Mouse (Mus musculus) intestine, embryonic 14.5 days (tissue): ENCODE results near the gene Gemin2. TPM values are rescaled to one million over a fixed set of nuclear protein-coding genes. Genes with fewer than 3 reads are reported as not detected.
"Not testable (repeated sequence)": the region's sequence is repeated elsewhere in the genome, so short reads cannot be mapped to it uniquely, and the experiment has no call there.

Experiments
- ATAC-seq: fragments of 200-750 bp; cut with Nextera tagmentation; replicated peaks from 2 replicates; pipeline ENCODE4 v1.8.0; 2017; ENCODE audit warnings: low read depth, moderate number of reproducible peaks, moderate TSS enrichment, moderate library complexity; ENCODE audit not compliant: low FRiP score, low TSS enrichment
- DNase-seq: peaks from one replicate; pipeline ENCODE4 v3.0.0-alpha.2; 2018; ENCODE audit warnings: low spot score
- H3K27ac ChIP-seq: fragments of 300-500 bp; sonication (generic); 2 replicates; pipeline ENCODE4 v1.5.1; 2014; ENCODE audit warnings: low read depth, mild to moderate bottlenecking, control low read depth
- H3K27me3 ChIP-seq: fragments of 300-500 bp; sonication (generic); replicated peaks from 2 replicates; pipeline ENCODE4 v1.6.1; 2014; ENCODE audit warnings: low read length, control low read depth; ENCODE audit not compliant: control insufficient read depth, insufficient read depth
- H3K36me3 ChIP-seq: fragments of 300-500 bp; sonication (generic); 2 replicates; pipeline ENCODE4 v1.6.1; 2014; ENCODE audit warnings: low read length, control low read depth; ENCODE audit not compliant: control insufficient read depth, insufficient read depth
- H3K4me1 ChIP-seq: fragments of 300-500 bp; sonication (generic); replicated peaks from 2 replicates; pipeline ENCODE4 v1.6.1; 2014; ENCODE audit warnings: low read length, control low read depth, mixed read lengths; ENCODE audit not compliant: control insufficient read depth, insufficient read depth
- H3K4me2 ChIP-seq: fragments of 300-500 bp; sonication (generic); 2 replicates; pipeline ENCODE4 v1.6.1; 2014; ENCODE audit warnings: low read length
- H3K4me3 ChIP-seq: fragments of 300-500 bp; sonication (generic); 2 replicates; pipeline ENCODE4 v1.5.1; 2014; ENCODE audit warnings: low read depth, low read length, control low read depth, mixed read lengths
- H3K9ac ChIP-seq: fragments of 300-500 bp; sonication (generic); 2 replicates; pipeline ENCODE4 v1.6.1; 2014; ENCODE audit warnings: mild to moderate bottlenecking, low read length
- H3K9me3 ChIP-seq: fragments of 300-500 bp; sonication (generic); 2 replicates; pipeline ENCODE4 v1.6.1; 2016; ENCODE audit warnings: low read length, control low read depth; ENCODE audit not compliant: control insufficient read depth
- WGBS: fragments of 180-500 bp; shearing (Covaris S2); extraction: QIAGEN DNeasy Blood & Tissue Kit; methylation state at CpG from one replicate; pipeline ENCODE4 v1.1.7; 2014; 5-methylcytosine and 5-hydroxymethylcytosine counted together
- polyA plus RNA-seq: library from polyadenylated mRNA; unstranded; fragments of >200 nt; fragmentation: Nextera tagmentation; extraction: Ambion mirVana; gene quantifications from 2 replicates; pipeline ENCODE4 v1.2.1, GENCODE M21; 2014

Gemin2 gene
- polyA plus RNA-seq, 1 experiment from 2014 or later, result 18.7 TPM

DNA sequence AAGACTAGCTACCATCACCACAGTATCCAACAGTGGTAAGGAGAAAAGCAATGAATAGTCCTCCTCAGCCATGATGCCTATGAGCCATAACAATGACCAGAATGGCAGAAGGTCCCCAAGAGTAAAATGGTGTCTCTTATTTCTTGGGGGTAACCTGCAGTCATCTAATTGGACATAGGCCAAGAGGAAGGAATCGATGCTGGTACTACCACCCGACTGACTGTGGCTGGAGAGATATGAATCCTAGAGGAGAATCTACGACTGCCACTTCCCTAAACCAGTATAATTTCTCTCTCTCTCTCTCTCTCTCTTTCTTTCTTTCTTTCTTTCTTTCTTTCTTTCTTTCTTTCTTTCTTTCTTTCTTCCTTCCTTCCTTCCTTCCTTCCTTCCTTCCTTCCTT, 39.3 kb downstream of the Gemin2 start:
- Histone ChIP-seq H3K4me2 (no peak overlapping the region), H3K9ac (no peak overlapping the region), H3K4me3 (no peak overlapping the region), H3K27me3 (no peaks in the 10 kb centered on the region), H3K4me1 (no peaks in the 10 kb centered on the region), H3K27ac (no peak overlapping the region), H3K9me3 (no peaks in the 10 kb centered on the region), H3K36me3 (peaks cover 53% of the 10 kb centered on the region)
- DNase-seq, result no peak
- WGBS, result 94% methylated on average over 3 of the region's 3 CpGs
- ATAC-seq, result no peak

DNA sequence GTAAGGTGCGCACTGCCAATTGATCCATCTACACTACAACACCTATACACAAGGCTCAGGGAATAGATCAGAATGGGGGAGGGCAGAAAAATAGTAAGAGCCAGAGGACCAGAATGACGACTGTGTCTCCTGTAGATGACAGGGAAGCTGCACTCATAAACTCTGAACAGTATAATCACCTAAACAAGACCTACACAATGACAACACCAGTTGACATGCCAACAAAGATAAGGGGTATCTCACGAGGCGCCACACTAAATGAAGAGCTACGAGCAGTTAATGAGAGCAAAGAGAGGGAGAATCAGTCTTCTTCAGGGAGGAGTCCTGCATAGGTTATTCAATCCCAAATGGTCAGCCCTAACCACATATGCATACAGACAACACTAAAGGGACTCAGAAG, 40.0 kb downstream of the Gemin2 start:
- Histone ChIP-seq H3K36me3 (peaks cover 49% of the 10 kb centered on the region), H3K4me1 (no peaks in the 10 kb centered on the region), H3K9me3 (no peaks in the 10 kb centered on the region), H3K4me3 (no peak overlapping the region), H3K4me2 (no peak overlapping the region), H3K9ac (no peak overlapping the region), H3K27me3 (no peaks in the 10 kb centered on the region), H3K27ac (no peak overlapping the region)
- WGBS, result 90% methylated on average over 5 of the region's 5 CpGs
- DNase-seq, result no peak
- no peak for ATAC-seq

DNA sequence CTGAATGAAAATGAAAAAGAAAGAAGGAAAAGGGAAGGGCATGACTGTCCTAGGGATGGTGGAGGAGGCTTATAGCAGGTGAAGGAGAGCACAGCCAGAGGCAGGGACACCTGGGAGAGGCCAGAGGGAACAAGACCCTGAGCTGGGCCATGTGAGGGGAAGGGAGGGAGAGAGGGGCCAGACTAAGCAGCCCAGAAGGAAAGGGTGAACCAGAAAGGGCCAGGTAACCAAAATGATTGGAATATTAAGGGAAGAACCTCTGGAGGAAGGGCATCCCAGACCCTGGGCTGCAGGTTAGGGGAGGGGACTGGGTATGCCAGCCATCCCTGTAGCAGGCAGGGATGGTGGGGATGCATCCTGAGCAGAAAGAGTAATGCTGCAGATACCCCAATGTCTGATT, 40.8 kb downstream of the Gemin2 start:
- Histone ChIP-seq H3K9ac (no peak overlapping the region), H3K9me3 (no peaks in the 10 kb centered on the region), H3K4me2 (no peak overlapping the region), H3K36me3 (peaks cover 41% of the 10 kb centered on the region), H3K27me3 (no peaks in the 10 kb centered on the region), H3K27ac (no peak overlapping the region), H3K4me3 (no peak overlapping the region), H3K4me1 (peaks cover 3% of the 10 kb centered on the region; the same call in 1 of the 2 replicates)
- no peak for DNase-seq
- ATAC-seq, result no peak

DNA sequence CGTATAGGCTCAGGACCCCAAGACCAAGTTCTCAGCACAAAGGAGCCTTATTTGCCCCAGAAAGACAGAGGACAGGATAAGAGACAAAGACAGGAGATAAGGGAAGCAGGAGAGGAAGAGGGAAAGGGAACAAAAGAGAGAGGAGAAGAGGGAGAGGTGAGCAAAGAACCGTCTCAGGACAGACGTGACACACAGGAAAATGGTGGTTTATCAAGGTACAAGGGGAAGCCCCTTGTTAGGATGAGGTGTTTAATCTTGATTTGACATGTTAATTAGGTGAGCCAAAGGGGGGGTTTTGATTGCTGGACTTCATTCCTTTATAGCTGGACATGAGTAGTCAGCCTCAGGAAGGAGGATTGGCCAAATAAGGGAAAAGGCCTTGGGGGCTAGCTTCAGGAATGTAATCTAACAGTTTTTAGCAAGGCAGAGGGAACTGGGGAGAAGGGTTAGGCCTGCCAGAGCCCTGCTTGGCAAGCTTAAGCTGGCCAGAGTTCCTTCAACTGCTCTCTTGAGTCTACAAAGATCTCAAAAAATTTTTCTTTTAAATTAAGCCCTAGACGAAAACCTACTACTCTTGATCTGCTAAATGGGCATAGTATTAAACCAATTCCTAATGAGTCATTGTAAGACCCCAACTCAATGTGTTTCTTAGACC, 42.1 kb downstream of the Gemin2 start:
- peaks cover 8% of the 10 kb centered on the region; the same call in 1 of the 2 replicates for H3K4me1 ChIP-seq
- no peak overlapping the region for H3K9ac ChIP-seq
- DNase-seq (no peak), ATAC-seq (no peak)
- H3K27ac ChIP-seq, result no peak overlapping the region
- peaks cover 28% of the 10 kb centered on the region for H3K36me3 ChIP-seq
- WGBS, result 83% methylated on average over 4 of the region's 4 CpGs
- no peaks in the 10 kb centered on the region for H3K9me3 ChIP-seq
- H3K4me3 ChIP-seq, result no peak overlapping the region
- no peak overlapping the region for H3K4me2 ChIP-seq
- no peaks in the 10 kb centered on the region for H3K27me3 ChIP-seq

DNA sequence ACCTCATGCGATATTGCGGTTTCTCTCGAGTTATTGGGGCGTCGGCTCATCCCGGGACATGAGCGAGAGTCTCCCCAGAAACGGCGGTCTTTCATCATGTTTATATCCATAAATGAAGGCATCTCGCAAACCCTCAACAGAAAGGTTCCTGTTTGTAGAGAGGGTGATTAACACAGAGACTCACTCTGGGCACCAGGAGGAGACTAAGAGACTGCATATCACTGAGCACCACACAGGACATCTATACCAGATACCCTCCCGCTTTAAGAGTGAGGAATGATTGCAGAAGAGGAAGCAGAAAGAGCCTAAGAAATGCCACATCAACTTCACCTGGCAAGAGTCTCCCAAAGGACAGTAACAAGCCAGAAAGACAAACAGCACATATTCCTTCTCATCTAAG, 43.0 kb downstream of the Gemin2 start:
- 96% methylated on average over 11 of the region's 11 CpGs for WGBS
- Histone ChIP-seq H3K4me2 (no peak overlapping the region), H3K9ac (no peak overlapping the region), H3K27me3 (no peaks in the 10 kb centered on the region), H3K36me3 (peaks cover 26% of the 10 kb centered on the region), H3K4me1 (peaks cover 11% of the 10 kb centered on the region; the same call in 1 of the 2 replicates), H3K9me3 (no peaks in the 10 kb centered on the region), H3K27ac (no peak overlapping the region), H3K4me3 (no peak overlapping the region)
- ATAC-seq (no peak), DNase-seq (no peak)

DNA sequence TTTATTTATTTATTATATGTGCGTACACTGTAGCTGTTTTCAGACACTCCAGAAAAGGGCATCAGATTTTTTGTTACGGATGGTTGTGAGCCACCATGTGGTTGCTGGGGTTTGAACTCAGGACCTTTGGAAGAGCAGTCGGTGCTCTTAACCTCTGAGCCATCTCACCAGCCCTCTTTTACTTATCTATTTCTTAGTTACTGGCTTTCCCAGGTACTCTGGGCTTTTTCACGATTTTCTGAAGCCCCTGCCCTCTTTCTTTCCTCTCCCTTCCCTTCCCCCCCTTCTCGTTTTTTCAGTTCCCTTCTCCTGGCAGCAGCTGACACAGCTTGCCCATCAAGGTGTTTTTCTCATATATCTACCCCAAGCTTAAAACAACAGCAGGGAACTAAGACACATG, 45.0 kb downstream of the Gemin2 start:
- peaks cover 17% of the 10 kb centered on the region; the same call in 1 of the 2 replicates for H3K36me3 ChIP-seq
- not testable (repeated sequence) for H3K4me3 ChIP-seq, H3K9ac ChIP-seq, H3K4me2 ChIP-seq, H3K27ac ChIP-seq, DNase-seq, H3K9me3 ChIP-seq, H3K27me3 ChIP-seq, ATAC-seq
- 83% methylated on average over 5 of the region's 5 CpGs for WGBS
- peaks cover 11% of the 10 kb centered on the region; the same call in 1 of the 2 replicates for H3K4me1 ChIP-seq

DNA sequence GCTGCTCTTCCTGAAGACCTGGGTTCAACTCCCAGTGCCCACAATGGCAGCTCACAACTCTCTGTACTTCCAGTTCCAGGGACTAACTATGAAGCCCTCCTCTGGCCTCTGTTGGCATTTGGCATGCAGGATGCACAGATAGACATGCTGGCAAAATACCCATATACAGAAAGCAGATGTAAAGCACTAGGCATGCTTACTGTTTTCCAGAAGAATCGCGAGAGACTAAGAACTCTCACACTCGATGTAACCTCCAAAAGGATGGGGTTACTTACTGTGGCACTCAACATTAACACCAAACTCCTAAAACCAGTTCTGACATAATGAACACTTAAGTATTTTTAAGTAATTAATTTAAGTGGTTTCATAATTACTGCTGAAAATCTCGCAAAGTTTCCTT, 47.1 kb downstream of the Gemin2 start:
- Histone ChIP-seq H3K27me3 (no peaks in the 10 kb centered on the region), H3K36me3 (peaks cover 12% of the 10 kb centered on the region; the same call in 1 of the 2 replicates), H3K9me3 (no peaks in the 10 kb centered on the region), H3K27ac (peak overlapping the region; percentile 91), H3K4me3 (peak overlapping the region; percentile 77), H3K9ac (peak overlapping the region; percentile 84), H3K4me1 (peaks cover 11% of the 10 kb centered on the region; the same call in 1 of the 2 replicates), H3K4me2 (peak overlapping the region; percentile 78)
- DNase-seq (no peak), ATAC-seq (no peak)
- WGBS, result 60% methylated on average over 4 of the region's 4 CpGs

DNA sequence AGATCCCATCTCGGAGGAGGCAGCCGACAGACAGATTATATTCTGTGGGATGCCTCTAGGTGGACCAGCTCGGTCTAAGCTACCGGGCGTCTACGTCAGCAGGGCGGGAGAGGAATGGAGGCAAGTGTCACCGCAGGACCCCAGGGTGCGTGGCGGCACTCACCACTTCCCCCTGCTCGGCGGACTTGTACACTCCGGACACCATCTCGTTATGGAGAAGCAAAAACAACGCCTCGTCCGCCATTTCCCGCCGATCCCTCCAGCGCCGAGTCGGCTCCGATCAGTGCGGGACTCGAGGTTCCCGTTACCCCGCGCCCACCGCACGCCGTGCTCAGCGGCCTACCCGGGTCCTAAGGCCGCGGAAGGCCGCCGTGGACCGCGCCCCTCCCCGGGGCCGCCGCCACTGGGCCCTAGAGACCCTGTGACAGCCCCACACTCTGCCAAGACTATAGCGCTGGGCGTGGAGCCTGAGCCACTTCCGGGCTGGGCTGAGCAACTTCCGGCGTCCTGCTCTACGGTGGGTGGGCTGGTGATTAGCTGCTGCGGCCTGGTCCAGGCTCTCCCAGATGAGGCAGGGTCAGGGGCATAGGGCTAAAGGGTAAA, 47.9 kb downstream of the Gemin2 start, which contains the start of gene Trappc6b:
TSS of gene Trappc6b (minus strand) at position 480 of the 603 bp plus-strand sequence.
- Histone ChIP-seq H3K27ac (peak within 1 kb of the TSS; percentile 91), H3K36me3 (0 out of 2 replicates have a peak, but pooled peaks cover 8% of the 10 kb centered on the region), H3K9ac (peak within 1 kb of the TSS; percentile 84), H3K4me3 (peak within 1 kb of the TSS; percentile 77), H3K4me1 (peaks cover 11% of the 10 kb centered on the region; the same call in 1 of the 2 replicates), H3K27me3 (no peaks in the 10 kb centered on the region), H3K9me3 (no peaks in the 10 kb centered on the region), H3K4me2 (peak within 1 kb of the TSS; percentile 78)
- peak; percentile 96 for ATAC-seq
- DNase-seq, result peak; percentile 92
- under 1% methylated on average over 49 of the region's 49 CpGs for WGBS
